11 mouse cellular contexts compared by ENCODE assay signal in the genomic region with DNA sequence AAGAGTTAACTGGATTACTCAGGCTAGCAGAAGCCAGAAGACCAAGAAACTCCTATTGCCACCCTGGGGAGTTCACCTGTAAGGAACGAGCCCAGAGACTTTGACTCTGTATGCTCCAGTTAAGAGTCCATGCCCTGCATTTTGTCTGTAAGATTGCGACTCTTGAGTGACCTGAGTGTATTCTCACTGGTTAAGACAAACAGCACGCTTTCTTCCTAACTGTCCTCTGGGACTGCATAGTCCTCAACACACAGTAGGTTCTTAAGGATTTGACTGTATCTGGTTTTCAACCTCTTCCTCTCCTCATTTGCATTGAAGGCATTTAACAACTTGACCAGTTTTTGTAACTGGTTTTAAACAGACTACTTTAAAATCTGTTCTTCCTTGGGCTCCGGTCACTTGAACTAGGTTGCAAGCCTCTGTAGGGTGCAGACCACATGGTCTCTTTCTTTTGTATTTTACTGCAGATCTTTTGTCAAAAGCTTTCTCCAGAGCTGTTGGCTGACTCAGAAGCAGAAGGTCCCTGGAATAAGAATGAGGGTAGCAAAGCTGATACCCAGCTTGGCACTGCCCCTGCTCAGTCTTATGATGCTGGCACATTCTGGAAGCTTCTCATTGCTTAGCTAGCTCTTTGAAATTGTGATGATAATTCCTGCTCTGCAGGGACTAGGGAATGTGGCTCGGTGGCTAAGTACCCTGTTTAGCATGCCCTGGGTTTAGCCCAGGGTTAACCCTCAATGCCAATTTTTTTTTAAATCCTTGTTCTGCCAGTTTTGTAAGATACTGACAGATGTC. TPM values are rescaled to one million over a fixed set of nuclear protein-coding genes. Genes with fewer than 3 reads are reported as not detected.
A peak's percentile ranks its signal among the peaks of the same experiment; 100 is the strongest.
DNase-seq lines count a peak whose midpoint lies in the region; ATAC-seq and TF ChIP-seq lines count a peak whose summit lies in the region.
"Had no signal": no experiment of that assay in that cellular context is flagged by ENCODE, and none has a peak within 500 bp of the region (broad histone marks: within the 10 kb centered on the region; RNA-seq: fewer than 3 reads in every experiment).

No protein-coding gene starts in this region.

- H3K4me2 ChIP-seq in forebrain, embryonic 14.5 days (ENCODE audit: low read length) = no peak overlapping the region
- H3K4me2 ChIP-seq in forebrain, embryonic 11.5 days (ENCODE audit: low read depth, low read length, severe bottlenecking) = no peak overlapping the region
- no peak overlapping the region for H3K4me2 ChIP-seq in forebrain, embryonic 16.5 days (ENCODE audit: low read length)
- H3K4me2 ChIP-seq: embryonic facial prominence, embryonic 15.5 days; stomach, embryonic 15.5 days had no signal

- peak; percentile 28; the same call in 1 of the 2 replicates for ATAC-seq in forebrain, embryonic 14.5 days
- ATAC-seq in forebrain, embryonic 11.5 days (replicated peaks; ENCODE audit: low FRiP score) = no peak; the same call in 1 of the 2 replicates
- ATAC-seq in forebrain, embryonic 16.5 days = peak; percentile 82

- H3K27ac ChIP-seq in forebrain, embryonic 14.5 days (ENCODE audit: low read depth, low read length) = no peak overlapping the region
- no peak overlapping the region for H3K27ac ChIP-seq in forebrain, embryonic 11.5 days (ENCODE audit: low read depth, low read length)
- H3K27ac ChIP-seq in forebrain, embryonic 16.5 days (ENCODE audit: low read length) = no peak overlapping the region
- H3K27ac ChIP-seq in heart, adult 2 months = no peak overlapping the region
- H3K27ac ChIP-seq: embryonic facial prominence, embryonic 15.5 days; liver, embryonic 14.5 days; stomach, embryonic 15.5 days had no signal

- H3K27me3 ChIP-seq in forebrain, embryonic 14.5 days (replicated peaks; ENCODE audit: control insufficient read depth, insufficient read depth, low read length) = no peaks in the 10 kb centered on the region
- no peaks in the 10 kb centered on the region for H3K27me3 ChIP-seq in forebrain, embryonic 11.5 days (ENCODE audit: control insufficient read depth, insufficient read depth, low read length)
- no peaks in the 10 kb centered on the region for H3K27me3 ChIP-seq in forebrain, embryonic 16.5 days (replicated peaks; ENCODE audit: control insufficient read depth, insufficient read depth, low read length)
- H3K27me3 ChIP-seq in heart, adult 2 months (ENCODE audit: control insufficient read depth, insufficient read depth, low read length) = no peaks in the 10 kb centered on the region
- H3K27me3 ChIP-seq: embryonic facial prominence, embryonic 15.5 days; stomach, embryonic 15.5 days had no signal

- H3K79me2 ChIP-seq in heart, adult 2 months (replicated peaks; ENCODE audit: control insufficient read depth, insufficient read depth, low read length) = no peaks in the 10 kb centered on the region

- peak; percentile 33 for DNase-seq in forebrain, embryonic 14.5 days (ENCODE audit: low spot score)
- DNase-seq in forebrain, embryonic 11.5 days (ENCODE audit: low spot score) = no peak
- DNase-seq in Muller cell, postnatal 12 days (ENCODE audit: inconsistent ontology term) = peak; percentile 77
- peak; percentile 37 to 79 for DNase-seq in left cerebral cortex, postnatal 25 days (ENCODE audit: low spot score in 2 of 2)
- no peak for DNase-seq in heart, adult 2 months
- DNase-seq in gastrocnemius, adult 8-10 months (ENCODE audit: low spot score in 2 of 2) = no peak
- no peak for DNase-seq in adrenal gland, postnatal 10 days

- no peak overlapping the region for H3K9ac ChIP-seq in forebrain, embryonic 14.5 days (ENCODE audit: low read length)
- no peak overlapping the region for H3K9ac ChIP-seq in forebrain, embryonic 11.5 days (ENCODE audit: low read length)
- H3K9ac ChIP-seq in forebrain, embryonic 16.5 days (replicated peaks; ENCODE audit: low read depth, low read length) = no peak overlapping the region
- no peak overlapping the region for H3K9ac ChIP-seq in heart, adult 2 months (ENCODE audit: low read depth, low read length)
- H3K9ac ChIP-seq: embryonic facial prominence, embryonic 15.5 days; liver, embryonic 14.5 days; stomach, embryonic 15.5 days had no signal

- intact Hi-C loops in left cerebral cortex, postnatal 25 days (cut with DNase I) = loop anchor here (5.0 kb wide), 1 partner anchor 35 kb away; no protein-coding TSS in a partner anchor
- intact Hi-C loops in heart, adult 2 months (cut with DNase I) = no loop called here

- 0 out of 2 replicates have a peak, but pooled peaks cover 5% of the 10 kb centered on the region for H3K4me1 ChIP-seq in forebrain, embryonic 14.5 days (ENCODE audit: control insufficient read depth, insufficient read depth, low read length)
- peaks cover 2% of the 10 kb centered on the region; the same call in 1 of the 2 replicates for H3K4me1 ChIP-seq in forebrain, embryonic 11.5 days (replicated peaks; ENCODE audit: control insufficient read depth, insufficient read depth, low read length)
- peaks cover 5% of the 10 kb centered on the region; the same call in 1 of the 2 replicates for H3K4me1 ChIP-seq in forebrain, embryonic 16.5 days (replicated peaks; ENCODE audit: control insufficient read depth, insufficient read depth, low read length)
- H3K4me1 ChIP-seq in heart, adult 2 months (ENCODE audit: control insufficient read depth, insufficient read depth, low read length) = no peaks in the 10 kb centered on the region
- H3K4me1 ChIP-seq: embryonic facial prominence, embryonic 15.5 days; stomach, embryonic 15.5 days had no signal

- H3K36me3 ChIP-seq in forebrain, embryonic 14.5 days (ENCODE audit: control insufficient read depth, insufficient read depth, low read length) = no peaks in the 10 kb centered on the region
- no peaks in the 10 kb centered on the region for H3K36me3 ChIP-seq in forebrain, embryonic 11.5 days (ENCODE audit: control insufficient read depth, insufficient read depth, low read length)
- H3K36me3 ChIP-seq in forebrain, embryonic 16.5 days (ENCODE audit: control insufficient read depth, insufficient read depth) = no peaks in the 10 kb centered on the region
- no peaks in the 10 kb centered on the region for H3K36me3 ChIP-seq in heart, adult 2 months (ENCODE audit: control insufficient read depth, insufficient read depth, low read length)
- H3K36me3 ChIP-seq: embryonic facial prominence, embryonic 15.5 days; stomach, embryonic 15.5 days had no signal

- TF ChIP-seq POLR2A in heart, adult 2 months (IDR thresholded peaks at IDR 0.05; ENCODE audit: insufficient read depth, low read depth, low read length) = no peak

- TF ChIP-seq CTCF in heart, adult 2 months (IDR thresholded peaks at IDR 0.05) = no peak

- TF ChIP-seq EP300 in heart, adult 2 months (IDR thresholded peaks at IDR 0.05; ENCODE audit: insufficient read depth, low read depth, low read length) = no peak

- H3K9me3 ChIP-seq in forebrain, embryonic 14.5 days (replicated peaks; ENCODE audit: control insufficient read depth, low read length) = no peaks in the 10 kb centered on the region
- no peaks in the 10 kb centered on the region for H3K9me3 ChIP-seq in forebrain, embryonic 11.5 days (ENCODE audit: control insufficient read depth, low read length)
- no peaks in the 10 kb centered on the region for H3K9me3 ChIP-seq in forebrain, embryonic 16.5 days (ENCODE audit: control insufficient read depth, low read length)
- H3K9me3 ChIP-seq: embryonic facial prominence, embryonic 15.5 days; stomach, embryonic 15.5 days had no signal

- H3K4me3 ChIP-seq in forebrain, embryonic 14.5 days (ENCODE audit: low read depth, low read length) = no peak overlapping the region
- no peak overlapping the region for H3K4me3 ChIP-seq in forebrain, embryonic 11.5 days (ENCODE audit: low read depth, low read length)
- no peak overlapping the region for H3K4me3 ChIP-seq in forebrain, embryonic 16.5 days (replicated peaks; ENCODE audit: low read length)
- no peak overlapping the region for H3K4me3 ChIP-seq in heart, adult 2 months
- H3K4me3 ChIP-seq: embryonic facial prominence, embryonic 15.5 days; stomach, embryonic 15.5 days had no signal

- 61% methylated on average over 5 of the region's 5 CpGs for WGBS in forebrain, embryonic 14.5 days
- WGBS in forebrain, embryonic 11.5 days = 58% methylated on average over 5 of the region's 5 CpGs
- WGBS in forebrain, embryonic 16.5 days = 62% methylated on average over 5 of the region's 5 CpGs
- 75% methylated on average over 5 of the region's 5 CpGs for WGBS in heart, adult 2 months

RNA-seq across cellular contexts. Expression of gene Fmn2, which starts 20.5 kb away (rescaled TPM):
- polyA plus RNA-seq in forebrain, embryonic 14.5 days (2014; fragmentation: Nextera tagmentation; extraction: Ambion mirVana) = 5.0 and 6.4 TPM in 2 replicates
- 5.5 and 8.0 TPM in 2 replicates for polyA plus RNA-seq in forebrain, embryonic 11.5 days (2014; fragmentation: Nextera tagmentation; extraction: Ambion mirVana)
- 5.2 and 6.9 TPM in 2 replicates for polyA plus RNA-seq in forebrain, embryonic 16.5 days (2015; fragmentation: Nextera tagmentation; extraction: Ambion mirVana)
- total RNA-seq in left cerebral cortex, postnatal 25 days (2021) = 10 to 100 TPM; 65.1 to 67.9 TPM
- under 1 TPM; 0.21 to 0.41 TPM for total RNA-seq in heart, adult 2 months (2021)
- 0.03 and 0.06 TPM in 2 replicates for polyA plus RNA-seq in heart, adult 2 months (2012; rRNA removed)
- total RNA-seq in gastrocnemius, adult 8-10 months (2022) = under 1 TPM; 0.07 to 0.46 (median 0.31) TPM
- total RNA-seq in adrenal gland, postnatal 10 days (2021) = 1 to 10 TPM; 2.4 to 2.5 TPM

Comparison
In these comparisons a context has a peak if more than half of its experiments do, and no peak if none do; other contexts are left out.
1. DNase-seq: peak in forebrain, embryonic 14.5 days (single experiment), Muller cell, postnatal 12 days (single experiment) and left cerebral cortex, postnatal 25 days (2 of 2); none in forebrain, embryonic 11.5 days (single experiment), heart, adult 2 months (0 of 2), gastrocnemius, adult 8-10 months (0 of 2) and adrenal gland, postnatal 10 days (single experiment).
2. RNA of gene Fmn2, which starts 20.5 kb away (total RNA-seq): 65.1 to 67.9 TPM in left cerebral cortex, postnatal 25 days; 2.4 to 2.5 TPM in adrenal gland, postnatal 10 days, 0.07 to 0.46 TPM in gastrocnemius, adult 8-10 months and 0.21 to 0.41 TPM in heart, adult 2 months; every median in the first group is over 10 times any median in the second.